Mouse (Mus musculus) neural tube, embryonic 11.5 days (tissue): ENCODE measurements around the gene Glis1. TPM values are rescaled to one million over a fixed set of nuclear protein-coding genes. Genes with fewer than 3 reads are reported as not detected.

ENCODE experiments used
- microRNA-seq: library from miRNA; unstranded; fragments of <30 nt; microRNA quantifications from one replicate; pipeline ENCODE4, GENCODE M21; 2016
- polyA plus RNA-seq: library from polyadenylated mRNA; unstranded; fragments of >200 nt; fragmentation: Nextera tagmentation; extraction: Ambion mirVana; gene quantifications from 2 replicates; pipeline ENCODE4 v1.2.1, GENCODE M21; 2014

Gene Glis1
- polyA plus RNA-seq, 1 experiment from 2014 or later = 2.4 TPM

Small RNA genes lying within 50 kb of the gene (microRNA-seq; reads per million reads assigned to microRNA genes)
- not detected for gene Gm24804

Other genes starting within 250 kb of the Glis1 start
- not detected in 2 replicates for gene Ldlrad1, start 225.4 kb upstream of the Glis1 start, polyA plus RNA-seq
- 81.8 and 83.9 TPM in 2 replicates for gene Lrrc42, start 181.1 kb upstream of the Glis1 start, polyA plus RNA-seq
- gene Hspb11, start 181.0 kb upstream of the Glis1 start, polyA plus RNA-seq = 26.1 and 31.6 TPM in 2 replicates
- gene Dio1, start 127.4 kb upstream of the Glis1 start, polyA plus RNA-seq = not detected in 2 replicates
- 43.0 and 43.3 TPM in 2 replicates for gene Yipf1, start 120.2 kb upstream of the Glis1 start, polyA plus RNA-seq
- gene Ndc1, start 66.8 kb upstream of the Glis1 start, polyA plus RNA-seq = 47.7 and 48.8 TPM in 2 replicates
- 5.8 and 7.1 TPM in 2 replicates for gene Dmrtb1, start 249.6 kb downstream of the Glis1 start, polyA plus RNA-seq